Mouse (Mus musculus) embryo, embryonic 10 days (tissue): ENCODE data around the gene Igf2bp2.

Experiments
- DNase-seq: peaks from one replicate; pipeline ENCODE4 v3.0.0-alpha.2; 2015; ENCODE audit warnings: low spot score

The Igf2bp2 gene

GRCm38 (mm10) chr16:22106012-22106584 is 57.0 kb downstream of the Igf2bp2 start:
- DNase-seq = no peak

DNA sequence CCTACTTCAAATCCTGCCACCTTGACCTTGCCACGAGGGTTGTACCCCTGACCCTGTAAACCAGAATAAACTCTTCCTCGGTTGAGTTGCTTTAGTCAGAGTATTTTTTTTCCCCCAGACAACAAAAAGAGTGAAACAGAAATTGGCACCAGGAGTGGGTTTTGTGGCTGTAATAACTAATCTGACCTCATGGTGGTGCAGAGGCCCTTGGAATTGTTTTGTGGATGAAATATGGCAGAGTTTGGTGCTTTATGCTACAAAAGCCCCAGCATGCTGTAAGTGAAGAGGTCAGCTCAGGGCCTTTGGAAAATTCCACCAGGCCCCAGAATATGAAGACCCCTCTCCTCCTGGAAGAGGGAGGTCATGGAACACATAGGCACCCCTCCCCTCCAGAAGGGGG is 63.0 kb downstream of the Igf2bp2 start:
- no peak for DNase-seq

- no peak for DNase-seq
These were observed 65.4 kb downstream of the Igf2bp2 start for GRCm38 (mm10) chr16:22097659-22098058.

GRCm38 (mm10) chr16:22095751-22096150 is 67.3 kb downstream of the Igf2bp2 start:
- DNase-seq = no peak

DNA sequence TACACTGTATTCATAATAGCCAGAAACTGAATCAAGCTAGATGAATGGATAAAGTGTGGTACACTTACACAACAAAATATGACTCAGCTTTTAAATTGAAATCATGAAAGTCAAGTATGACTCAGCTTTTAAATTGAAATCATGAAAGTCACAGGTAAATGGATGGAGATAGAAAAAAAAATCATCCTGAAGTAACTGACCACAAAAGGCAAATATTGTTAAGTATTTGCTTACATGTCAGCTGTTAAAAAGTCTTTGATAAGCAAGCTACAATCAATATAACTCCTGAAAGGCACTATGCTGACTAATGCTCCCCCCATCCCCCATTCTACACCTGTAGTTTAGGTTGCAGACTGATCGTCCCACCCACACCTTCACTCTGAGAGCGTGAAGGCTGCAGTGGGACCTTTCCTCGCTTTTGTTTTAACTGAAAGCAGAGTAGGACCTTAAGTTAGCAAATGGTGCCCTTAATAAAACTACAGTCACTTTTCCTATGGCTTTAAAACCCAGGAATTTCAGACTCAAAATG is 71.8 kb downstream of the Igf2bp2 start:
- DNase-seq = no peak

- no peak for DNase-seq
These were observed 77.7 kb downstream of the Igf2bp2 start for GRCm38 (mm10) chr16:22085411-22085810.

GRCm38 (mm10) chr16:22080125-22080710 is 82.9 kb downstream of the Igf2bp2 start:
- no peak for DNase-seq

DNA sequence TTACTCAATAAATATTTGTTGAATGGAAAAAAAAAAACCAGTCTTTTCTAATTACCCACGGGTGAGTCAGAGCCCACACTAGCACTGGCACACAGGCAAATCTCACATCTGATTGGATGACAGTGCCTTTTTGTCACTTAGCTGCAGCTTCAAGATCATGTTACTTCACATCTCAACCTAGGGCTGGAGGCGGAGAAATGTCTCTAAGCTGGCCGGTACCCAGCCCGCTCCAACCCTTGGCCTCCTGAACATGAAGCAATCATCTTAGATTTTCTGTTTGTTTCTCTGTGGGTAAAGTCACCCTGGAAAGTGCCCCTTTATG is 86.5 kb downstream of the Igf2bp2 start:
- DNase-seq = no peak

DNA sequence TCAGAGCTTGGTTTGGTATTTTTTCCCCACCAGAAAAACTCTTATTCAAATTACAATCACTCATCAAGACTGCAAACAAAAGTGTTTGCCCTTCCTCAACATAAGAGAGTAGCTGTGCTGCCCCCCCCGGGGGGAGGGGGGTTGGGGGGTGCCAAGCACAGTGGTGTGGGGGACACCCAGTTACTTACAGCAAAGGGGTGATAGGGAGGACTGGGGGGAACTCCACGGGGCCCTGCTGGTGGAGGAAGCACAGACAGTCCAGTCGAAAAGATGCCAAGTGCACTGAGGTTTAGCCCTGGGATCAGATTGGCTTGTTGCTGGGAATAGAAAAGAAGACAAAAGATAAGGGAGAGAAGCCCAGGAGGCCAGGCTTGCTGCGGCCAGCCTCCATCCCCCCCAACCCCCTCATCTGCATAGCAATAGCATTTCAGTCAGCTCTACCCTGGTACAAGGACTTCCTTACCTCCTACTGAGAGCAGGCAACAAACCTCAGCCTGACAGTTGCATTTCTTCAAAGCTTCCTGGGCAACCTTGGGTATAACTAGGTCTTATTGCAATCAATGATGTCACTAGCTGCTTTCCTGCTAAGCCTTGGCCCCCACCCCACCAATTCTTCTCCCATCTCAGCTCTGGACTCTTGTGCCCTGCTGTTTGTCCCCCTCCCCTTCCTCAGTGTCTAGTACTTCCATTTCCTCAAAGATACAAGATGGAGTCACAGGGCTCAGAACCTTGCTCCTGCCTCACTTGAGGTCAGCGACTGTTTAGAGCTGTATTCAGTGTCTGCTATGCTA is 87.1 kb downstream of the Igf2bp2 start:
- no peak for DNase-seq

DNA sequence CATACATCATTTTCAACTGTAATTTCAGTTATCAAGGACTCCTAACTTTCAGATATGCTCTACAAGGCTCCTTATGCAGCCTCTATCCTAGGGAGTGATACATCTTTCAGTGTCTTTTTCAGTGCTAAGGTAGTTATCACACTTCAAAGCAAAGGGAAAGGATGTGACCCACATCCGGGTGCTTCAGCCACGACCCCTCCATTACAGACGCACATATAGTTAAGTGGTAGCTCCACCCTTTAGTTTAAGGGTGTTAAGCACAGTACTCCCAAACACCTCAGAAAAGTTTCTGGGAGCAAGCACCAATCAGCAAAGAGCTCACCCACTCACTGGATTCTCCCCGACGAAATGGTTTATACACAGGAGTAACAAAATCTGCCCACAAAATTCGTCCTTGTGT is 88.0 kb downstream of the Igf2bp2 start:
- DNase-seq = no peak

GRCm38 (mm10) chr16:22071361-22071760 is 91.7 kb downstream of the Igf2bp2 start:
- DNase-seq = no peak

GRCm38 (mm10) chr16:22067406-22067805 is 95.7 kb downstream of the Igf2bp2 start:
- DNase-seq = no peak

DNA sequence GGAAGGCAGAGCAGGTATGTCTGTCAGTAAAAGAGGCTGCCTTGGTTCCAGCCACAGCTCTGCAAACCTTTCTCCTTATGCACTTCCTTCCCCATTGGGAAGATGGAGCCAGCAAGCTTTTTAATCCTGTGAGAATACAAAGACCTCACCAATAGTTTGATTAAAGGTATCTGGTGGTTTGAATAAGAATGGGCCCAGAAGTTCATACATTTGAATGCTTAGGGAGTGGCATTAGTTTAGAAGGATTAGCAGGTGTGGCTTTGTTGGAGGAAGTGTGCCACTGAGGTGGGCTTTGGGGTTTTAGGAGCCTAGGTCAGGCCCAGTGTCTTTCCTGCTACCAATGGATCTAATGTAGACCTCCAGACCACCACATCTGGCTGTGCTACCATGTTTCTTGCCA is 97.6 kb downstream of the Igf2bp2 start:
- no peak for DNase-seq

DNA sequence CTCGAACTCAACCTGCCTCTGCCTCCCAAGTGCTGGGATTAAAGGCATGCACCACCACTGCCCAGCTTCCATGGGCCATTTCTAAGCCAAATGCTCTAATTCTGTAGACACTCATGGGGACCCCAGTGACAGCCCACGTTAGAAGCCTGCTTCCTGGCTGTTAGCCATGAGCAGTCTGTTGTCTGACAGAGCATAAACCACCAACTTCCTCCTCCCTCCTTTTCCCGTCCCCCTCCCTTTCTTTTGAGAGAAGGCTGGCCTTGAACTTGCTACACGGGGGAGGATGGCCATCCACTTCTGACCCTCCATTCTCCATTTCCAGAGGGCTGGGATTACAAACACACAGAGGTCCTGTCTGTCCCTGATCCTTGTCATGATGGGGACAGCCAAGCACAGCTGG is 100.8 kb downstream of the Igf2bp2 start:
- no peak for DNase-seq

GRCm38 (mm10) chr16:22061555-22062160 is 101.4 kb downstream of the Igf2bp2 start:
- no peak for DNase-seq

GRCm38 (mm10) chr16:22060416-22060815 is 102.7 kb downstream of the Igf2bp2 start:
- no peak for DNase-seq

DNA sequence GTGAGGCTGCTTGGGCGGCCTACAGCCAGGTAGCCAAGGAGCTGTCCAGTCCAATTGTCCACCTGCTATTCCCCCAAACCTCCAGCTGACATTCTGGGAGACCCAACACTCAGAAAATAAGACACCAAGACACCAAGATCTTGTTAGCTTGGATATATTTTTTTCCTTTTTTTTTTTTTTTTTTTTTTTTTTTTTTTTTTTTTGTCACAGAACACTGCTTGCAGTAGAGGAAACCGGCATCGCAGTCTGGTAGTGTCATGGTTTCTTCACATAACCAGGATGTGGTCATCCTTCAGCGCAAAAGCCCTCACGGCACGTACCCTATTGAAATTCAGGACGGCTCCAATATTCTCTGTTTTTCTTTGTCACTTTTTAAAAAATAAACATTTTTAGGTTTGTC is 104.2 kb downstream of the Igf2bp2 start:
- no peak for DNase-seq

DNA sequence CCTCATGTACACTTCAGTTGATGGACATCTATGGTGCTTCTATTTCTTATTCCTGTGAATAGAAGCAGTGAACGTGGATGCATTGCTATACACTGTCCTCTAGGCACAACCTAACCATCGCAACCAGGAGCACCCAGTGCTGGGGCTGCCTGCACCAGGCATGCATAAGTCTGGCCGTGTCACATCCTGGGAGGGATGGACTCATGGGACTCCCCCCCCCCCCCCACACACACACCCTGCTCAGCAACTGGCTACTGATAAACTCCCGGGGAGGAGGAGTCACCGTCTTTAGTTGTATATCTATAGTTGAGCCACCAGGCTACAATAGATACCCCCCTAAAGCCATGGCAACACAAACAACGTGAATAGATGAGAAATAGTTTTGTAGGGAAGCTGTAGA is 105.6 kb downstream of the Igf2bp2 start:
- DNase-seq = no peak

DNA sequence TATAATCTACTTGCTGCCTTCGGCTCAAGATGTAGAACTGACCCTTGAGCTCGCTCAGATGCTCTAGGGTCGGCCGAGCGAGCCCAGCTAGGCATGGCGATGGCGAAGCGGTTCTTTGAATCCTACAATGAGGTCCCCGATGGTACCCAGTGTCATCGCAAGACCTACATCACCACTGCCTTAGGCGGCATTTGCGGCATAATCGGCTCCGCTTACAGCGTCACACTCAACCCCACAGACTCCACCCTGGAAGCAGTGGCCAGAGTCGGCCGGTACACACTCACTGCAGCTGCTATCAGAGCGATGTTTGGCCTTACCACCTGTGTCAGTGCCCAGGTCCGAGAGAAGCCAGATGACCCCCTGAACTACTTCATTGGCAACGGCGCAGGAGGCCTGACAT is 109.7 kb downstream of the Igf2bp2 start:
- no peak for DNase-seq

DNA sequence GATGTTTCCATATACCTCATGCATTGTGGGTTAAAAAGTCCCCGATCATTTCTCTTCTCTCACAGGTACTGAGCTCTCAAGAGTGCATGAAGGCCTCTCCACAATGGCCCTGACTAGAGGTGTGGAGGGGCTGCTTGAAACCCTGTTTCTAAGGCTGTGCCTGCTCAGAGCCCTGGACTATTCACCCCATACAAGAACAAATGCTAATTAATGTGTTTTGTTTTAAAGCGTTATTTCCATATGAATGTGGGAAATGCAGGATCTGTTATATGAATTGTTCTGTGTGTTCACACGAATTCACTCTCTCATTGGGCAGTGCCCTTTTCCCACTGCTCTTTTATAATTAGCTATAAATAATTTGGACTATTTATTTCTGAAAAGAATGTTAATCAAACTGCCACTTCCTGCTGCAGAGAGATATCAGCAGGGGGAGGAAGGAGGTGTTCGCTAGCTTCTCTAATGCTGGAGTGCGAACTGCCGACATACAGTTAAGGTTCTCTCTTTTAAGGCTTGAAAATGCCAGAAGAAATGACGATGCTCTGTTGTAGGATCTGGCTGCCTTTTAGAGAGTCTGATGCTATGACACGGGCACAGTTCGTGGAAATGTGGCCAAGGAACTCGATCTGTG is 116.2 kb downstream of the Igf2bp2 start:
- no peak for DNase-seq

GRCm38 (mm10) chr16:22045930-22046329 is 117.2 kb downstream of the Igf2bp2 start:
- DNase-seq = no peak

DNA sequence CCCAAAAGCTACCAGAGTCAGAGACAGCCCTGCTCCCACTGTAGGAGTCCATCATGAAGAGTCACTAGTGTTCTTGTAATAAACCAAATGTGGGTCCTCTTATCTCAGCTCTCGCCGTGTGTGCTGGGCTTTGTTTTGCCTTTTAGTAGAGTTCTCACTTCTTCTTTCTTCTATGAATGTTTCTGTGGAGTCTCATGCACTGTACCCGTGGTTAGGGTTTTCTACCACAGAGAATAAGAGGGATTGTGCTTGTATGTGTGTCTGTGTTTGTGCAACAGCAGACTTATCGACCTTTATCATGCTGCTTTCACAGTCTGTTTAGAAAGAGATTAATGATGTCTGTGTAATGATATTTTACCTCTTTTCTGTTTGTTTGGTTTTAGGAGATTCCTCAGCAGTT is 119.3 kb downstream of the Igf2bp2 start:
- DNase-seq = no peak

DNA sequence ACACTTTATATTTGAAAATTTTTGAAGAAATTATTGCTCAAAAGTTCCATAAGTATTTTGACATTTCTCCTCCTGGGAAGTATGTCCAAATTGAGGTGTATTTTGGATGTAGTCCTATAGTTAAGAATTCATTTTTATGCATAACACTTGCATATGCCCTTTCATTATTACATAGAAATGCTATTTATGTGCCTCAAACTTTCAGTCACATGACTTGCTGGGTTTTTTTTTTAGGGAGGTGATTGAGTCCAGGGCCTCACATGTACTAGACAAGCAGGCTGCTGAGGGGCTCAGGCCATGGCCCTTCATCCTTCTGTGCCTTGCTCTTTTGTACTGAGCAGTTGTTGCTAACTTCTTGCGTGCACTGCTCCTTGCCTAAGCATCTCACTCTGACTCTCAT is 123.1 kb downstream of the Igf2bp2 start:
- no peak for DNase-seq
